Mouse (Mus musculus): ENCODE data around the gene Jak2.

Jak2 gene

GRCm38 (mm10) chr19:29251191-29251957 lies at the start of gene Jak2:
Jak2 (plus strand) TSS chr19:29251828.
- in situ Hi-C loops (cut with MboI, MseI) = loop anchor here (5.0 kb wide), 2 partner anchors 99 to 116 kb away; partner anchors contain the start of genes Cd274 and Plgrkt

DNA sequence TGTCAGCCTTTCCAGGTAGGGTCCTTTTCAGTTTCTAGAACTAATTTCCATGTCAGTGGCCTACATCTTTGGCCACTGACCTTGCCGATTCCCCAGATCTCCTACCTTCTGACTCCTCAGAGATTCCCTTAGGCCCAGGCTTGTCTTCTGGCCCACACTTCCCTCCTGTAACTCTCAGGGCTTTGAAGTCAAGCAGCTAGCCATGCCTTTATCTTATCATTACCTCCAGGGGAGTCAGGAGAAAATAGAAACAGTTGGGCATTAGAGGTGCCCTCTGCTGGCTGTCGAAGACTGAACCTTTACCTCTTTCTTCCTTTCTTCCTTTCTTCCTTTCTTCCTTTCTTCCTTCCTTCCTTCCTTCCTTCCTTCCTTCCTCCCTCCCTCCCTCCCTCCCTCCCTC lies 48.3 kb upstream of the Jak2 start:
- in situ Hi-C loops (cut with MboI, MseI) = loop anchor here (5.0 kb wide), 1 partner anchor 51 kb away; no protein-coding TSS in a partner anchor

- in situ Hi-C loops (cut with MboI, MseI) = loop anchor here (5.0 kb wide), 1 partner anchor 52 kb away; no protein-coding TSS in a partner anchor
Observed at GRCm38 (mm10) chr19:29204583-29204982, 47.0 kb upstream of the Jak2 start.

DNA sequence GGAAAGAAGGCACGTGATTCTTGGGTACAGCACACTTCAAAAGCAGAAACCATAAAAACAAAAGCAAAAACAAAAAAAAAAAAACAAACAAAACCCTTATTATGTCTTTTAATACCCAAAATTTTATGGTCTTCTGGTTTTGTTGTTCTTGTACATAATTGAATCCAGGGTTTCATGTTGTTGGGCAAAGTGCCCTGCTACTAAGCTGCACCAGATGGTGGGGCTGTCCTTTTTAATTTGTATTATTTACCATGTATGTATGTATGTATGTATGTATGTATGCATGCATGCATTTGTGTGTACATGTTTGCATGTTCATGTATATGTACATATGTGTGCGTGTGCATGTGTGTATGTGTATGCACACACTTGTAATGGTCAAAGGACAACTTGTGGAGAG lies 46.4 kb upstream of the Jak2 start:
- in situ Hi-C loops (cut with MboI, MseI) = no loop called here

DNA sequence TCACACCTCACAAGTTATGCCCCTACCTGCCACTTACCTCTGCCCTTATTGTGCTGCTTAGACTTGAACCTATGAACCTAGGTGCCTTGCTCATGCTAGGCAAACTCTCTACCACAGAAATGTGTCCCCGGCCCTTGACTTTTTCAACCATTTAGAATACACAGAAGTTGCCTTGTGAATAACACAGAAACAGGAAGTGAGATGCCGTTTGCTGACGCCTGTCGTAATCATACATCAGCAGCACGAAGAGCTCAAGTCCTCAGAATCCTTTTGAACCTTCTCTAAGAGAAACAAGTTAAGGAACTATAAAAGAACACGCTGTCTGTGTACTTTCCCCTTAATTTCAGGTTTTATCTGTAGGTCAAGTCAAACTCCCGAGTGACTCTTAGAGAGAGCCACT lies 41.7 kb upstream of the Jak2 start:
- in situ Hi-C loops (cut with MboI, MseI) = no loop called here

DNA sequence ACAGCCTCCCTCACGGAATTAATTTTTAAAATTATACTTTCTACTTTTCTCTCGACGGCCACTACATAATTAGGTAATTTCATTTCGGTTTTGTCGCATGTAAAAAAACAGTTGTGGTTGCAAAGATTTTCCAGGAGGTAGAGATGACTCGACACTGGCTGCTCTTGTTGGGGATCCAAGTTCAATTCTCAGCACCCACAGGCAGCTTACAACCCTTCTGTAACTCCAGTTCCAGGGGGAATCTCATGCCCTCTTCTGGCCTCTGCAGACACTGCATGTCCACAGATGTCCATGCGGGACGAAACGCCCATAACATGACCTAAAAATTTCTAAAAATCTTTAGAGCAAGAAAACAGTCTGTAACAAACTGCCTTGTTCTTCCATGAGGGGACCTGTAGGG lies 41.3 kb upstream of the Jak2 start:
- in situ Hi-C loops (cut with MboI, MseI) = no loop called here

DNA sequence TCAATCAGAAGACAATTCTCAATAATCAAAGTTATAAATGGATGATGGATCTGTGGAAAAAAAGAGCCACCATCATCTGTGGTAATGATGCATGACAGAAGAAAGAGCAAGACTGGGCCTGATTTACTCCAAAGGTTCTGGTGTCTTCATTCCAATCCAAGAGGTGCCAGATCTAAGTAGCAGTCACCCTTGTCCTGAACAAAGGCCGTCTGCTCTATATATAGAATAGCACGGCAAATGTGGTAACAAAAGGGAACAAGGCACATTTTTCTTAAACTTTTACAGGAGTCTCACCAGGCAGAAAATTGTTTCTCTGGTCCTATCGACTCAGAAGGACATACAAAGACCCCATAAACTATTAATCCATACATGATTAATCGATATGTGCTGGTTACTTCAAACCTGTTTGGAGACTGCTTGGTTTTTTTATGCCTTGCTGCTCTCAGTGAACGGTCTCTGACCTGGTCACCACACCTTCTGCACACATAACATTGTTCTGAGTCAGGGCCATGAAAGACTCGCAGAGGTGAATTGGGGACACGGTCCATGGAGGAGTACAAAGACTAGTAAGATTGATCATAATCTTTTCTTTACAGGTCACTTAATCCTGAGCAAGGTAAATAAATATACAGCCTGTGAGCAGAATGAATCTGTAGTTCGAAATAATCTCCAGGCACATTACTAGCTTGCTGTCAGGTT lies 35.7 kb upstream of the Jak2 start:
- in situ Hi-C loops (cut with MboI, MseI) = no loop called here

- in situ Hi-C loops (cut with MboI, MseI) = no loop called here
Observed at GRCm38 (mm10) chr19:29221867-29222266, 29.8 kb upstream of the Jak2 start.

DNA sequence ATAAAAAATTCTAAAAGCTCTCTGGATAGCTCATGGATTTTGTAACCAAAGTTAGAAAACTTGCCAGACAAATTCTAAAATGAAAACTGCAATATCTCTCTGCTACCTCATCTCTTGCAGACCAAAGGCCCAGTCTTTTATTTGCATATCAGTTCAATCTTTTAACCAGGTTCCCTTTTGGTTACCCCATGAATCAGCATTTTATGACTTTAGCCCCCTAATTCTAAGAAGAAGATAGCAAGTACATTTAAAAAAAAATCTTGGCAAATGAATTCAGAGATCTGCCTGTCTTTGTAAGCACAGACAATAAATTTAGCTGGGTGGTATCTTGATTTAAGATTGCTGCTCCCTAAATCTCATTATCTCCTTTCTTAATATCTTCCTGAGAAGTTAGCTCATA lies 26.7 kb upstream of the Jak2 start:
- in situ Hi-C loops (cut with MboI, MseI) = no loop called here

GRCm38 (mm10) chr19:29226996-29227395 lies 24.6 kb upstream of the Jak2 start:
- in situ Hi-C loops (cut with MboI, MseI) = no loop called here

GRCm38 (mm10) chr19:29227941-29228590 lies 23.6 kb upstream of the Jak2 start:
- in situ Hi-C loops (cut with MboI, MseI) = no loop called here

- in situ Hi-C loops (cut with MboI, MseI) = no loop called here
Observed at GRCm38 (mm10) chr19:29228989-29229388, 22.6 kb upstream of the Jak2 start.

- in situ Hi-C loops (cut with MboI, MseI) = no loop called here
Observed at GRCm38 (mm10) chr19:29232738-29233137, 18.9 kb upstream of the Jak2 start.

DNA sequence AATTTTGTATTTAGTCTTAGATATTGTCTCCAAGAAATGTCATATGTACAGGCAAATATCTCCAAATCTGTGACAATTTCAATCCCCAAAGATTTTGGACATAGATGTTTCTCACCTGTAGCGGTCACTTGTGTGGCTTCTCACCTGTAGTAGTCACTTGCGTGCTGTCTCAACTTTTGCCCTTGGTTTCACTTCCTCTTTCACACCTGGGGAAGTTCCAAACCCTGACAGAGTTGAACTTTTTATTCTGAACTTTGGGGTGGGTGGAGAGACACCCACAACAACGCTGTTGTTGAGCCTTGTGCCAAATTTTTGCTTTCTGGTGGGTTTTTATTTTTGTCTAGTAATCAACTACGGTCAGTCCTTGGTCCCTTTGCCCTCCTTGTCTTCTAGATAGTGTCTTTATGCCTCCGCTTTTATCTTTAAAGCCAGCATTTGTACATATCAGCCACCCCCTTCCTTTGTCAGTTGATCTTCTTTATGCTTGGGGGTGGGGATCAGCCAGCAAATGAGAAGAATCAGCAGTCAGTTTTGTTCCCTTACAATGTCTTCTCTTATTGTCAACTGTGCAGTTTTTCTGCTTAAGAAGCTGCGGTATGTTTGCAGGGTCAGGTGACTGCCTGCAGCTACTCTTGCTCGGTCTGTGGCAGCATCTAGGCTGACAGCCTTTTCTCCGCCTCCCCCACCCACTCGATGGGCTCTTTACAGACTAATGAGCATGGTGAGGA lies 14.8 kb upstream of the Jak2 start:
- in situ Hi-C loops (cut with MboI, MseI) = no loop called here

DNA sequence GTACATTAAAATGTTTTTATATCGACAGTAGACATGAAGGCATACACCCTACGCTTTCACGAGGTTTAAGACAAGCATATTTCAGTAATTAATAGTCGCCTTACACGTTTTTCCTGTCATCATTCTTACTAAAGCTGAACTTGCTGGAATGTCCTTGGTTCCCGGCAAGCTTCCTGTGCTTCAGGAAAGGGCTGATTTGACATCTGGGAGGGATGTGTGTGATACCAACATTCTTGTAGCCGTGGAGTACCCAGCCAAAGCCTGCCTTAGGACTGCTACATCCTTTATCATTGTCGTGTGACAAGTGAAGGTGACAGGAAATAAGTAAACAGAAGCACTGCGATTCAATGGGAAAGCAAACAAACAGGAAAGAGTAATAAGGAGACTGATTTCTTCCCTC lies 13.5 kb upstream of the Jak2 start:
- in situ Hi-C loops (cut with MboI, MseI) = no loop called here

GRCm38 (mm10) chr19:29239513-29240235 lies 12.0 kb upstream of the Jak2 start:
- in situ Hi-C loops (cut with MboI, MseI) = no loop called here

DNA sequence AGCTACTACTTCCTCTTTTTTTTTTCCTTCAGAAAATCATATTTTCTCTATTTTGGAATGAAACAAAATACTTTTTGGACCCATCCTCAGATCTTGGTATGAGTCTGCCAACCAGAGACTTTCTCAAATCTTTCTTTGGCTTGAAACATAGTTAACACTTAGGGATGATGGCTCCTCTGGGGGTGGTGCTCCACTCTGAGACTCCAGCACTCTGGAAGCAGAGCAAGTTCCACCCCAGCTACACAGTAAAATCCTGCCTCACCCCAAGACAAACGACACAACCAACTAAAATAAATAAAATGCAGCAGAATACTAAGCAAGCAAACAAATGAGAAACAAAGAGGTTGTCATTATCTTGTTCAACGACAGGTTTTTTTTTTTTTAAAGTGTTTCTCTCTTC lies 11.0 kb upstream of the Jak2 start:
- in situ Hi-C loops (cut with MboI, MseI) = no loop called here

DNA sequence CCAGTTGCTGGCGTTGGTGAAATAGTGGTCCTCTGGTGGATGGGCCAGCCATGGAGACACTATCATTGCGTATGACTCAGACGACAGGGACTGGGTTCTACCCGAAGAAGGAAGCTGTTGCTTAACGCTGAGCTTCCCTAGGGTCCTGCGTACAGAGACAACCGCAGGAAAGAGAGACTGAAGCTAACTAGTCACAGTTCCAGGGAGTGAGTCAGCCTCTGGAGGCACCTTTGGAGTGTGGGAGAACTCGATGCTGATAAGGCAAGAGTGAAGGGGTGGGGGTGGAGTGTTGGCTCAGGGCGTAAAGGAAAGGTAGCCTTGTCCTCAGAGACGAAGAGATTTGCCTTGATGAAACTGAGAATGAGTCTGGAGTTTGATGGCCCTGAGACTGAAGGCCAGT lies 10.0 kb upstream of the Jak2 start:
- in situ Hi-C loops (cut with MboI, MseI) = no loop called here

DNA sequence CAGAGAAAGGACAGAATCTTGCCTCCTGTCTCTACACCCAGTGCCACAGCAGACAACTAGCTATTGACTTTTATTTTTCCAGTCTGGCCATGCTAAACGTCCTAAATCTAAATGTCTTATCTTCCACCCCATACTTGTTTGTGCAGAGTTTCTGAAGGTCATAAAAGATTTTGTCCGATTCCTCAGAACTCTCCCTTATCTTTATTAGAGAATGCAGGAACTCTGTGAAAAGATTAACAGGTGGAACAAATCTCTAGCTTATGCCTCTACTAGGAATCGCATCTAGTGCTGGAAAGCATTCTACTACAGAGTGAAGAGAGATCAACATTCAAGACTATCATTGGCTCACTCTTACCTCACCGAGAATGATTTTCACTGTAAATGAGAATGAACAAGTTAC lies 1.7 kb upstream of the Jak2 start:
- in situ Hi-C loops (cut with MboI, MseI) = loop anchor here (5.0 kb wide), 3 partner anchors 63 to 117 kb away; partner anchors contain the start of genes Cd274 and Plgrkt

GRCm38 (mm10) chr19:29251958-29252801 lies 552 bp downstream of the Jak2 start:
- in situ Hi-C loops (cut with MboI, MseI) = loop anchor here (5.0 kb wide), 2 partner anchors 100 to 115 kb away; partner anchors contain the start of genes Cd274 and Plgrkt
